Mouse (Mus musculus) midbrain, embryonic 14.5 days (tissue): ENCODE data around the gene Plekhb1. TPM values are rescaled to one million over a fixed set of nuclear protein-coding genes. Genes with fewer than 3 reads are reported as not detected.

ENCODE experiments used
- ATAC-seq: fragments of 200-750 bp; cut with Nextera tagmentation; 2 replicates; pipeline ENCODE4 v1.8.0; 2017; ENCODE audit warnings: moderate number of reproducible peaks, moderate library complexity; ENCODE audit not compliant: low FRiP score, low TSS enrichment
- DNase-seq: peaks from one replicate; pipeline ENCODE4 v3.0.0-alpha.2; 2015
- H3K27ac ChIP-seq: fragments of 300-500 bp; sonication (generic); replicated peaks from 2 replicates; pipeline ENCODE4 v1.5.1; 2014; ENCODE audit warnings: mild to moderate bottlenecking, low read depth, low read length, moderate library complexity
- H3K27me3 ChIP-seq: fragments of 300-500 bp; sonication (generic); 2 replicates; pipeline ENCODE4 v1.6.1; 2014; ENCODE audit warnings: low read length, control low read depth, mixed read lengths; ENCODE audit not compliant: control insufficient read depth, insufficient read depth
- H3K36me3 ChIP-seq: fragments of 300-500 bp; sonication (generic); 2 replicates; pipeline ENCODE4 v1.6.1; 2014; ENCODE audit warnings: low read length, control low read depth; ENCODE audit not compliant: control insufficient read depth, insufficient read depth
- H3K4me1 ChIP-seq: fragments of 300-500 bp; sonication (generic); 2 replicates; pipeline ENCODE4 v1.6.1; 2014; ENCODE audit warnings: mild to moderate bottlenecking, antibody characterized with exemption, low read length, control low read depth; ENCODE audit not compliant: control insufficient read depth, insufficient read depth
- H3K4me2 ChIP-seq: fragments of 300-500 bp; sonication (generic); 2 replicates; pipeline ENCODE4 v1.6.1; 2014; ENCODE audit warnings: mild to moderate bottlenecking, low read length, moderate library complexity
- H3K4me3 ChIP-seq: fragments of 300-500 bp; sonication (generic); replicated peaks from 2 replicates; pipeline ENCODE4 v1.5.1; 2014; ENCODE audit warnings: low read depth, low read length
- H3K9ac ChIP-seq: fragments of 300-500 bp; sonication (generic); replicated peaks from 2 replicates; pipeline ENCODE4 v1.6.1; 2014; ENCODE audit warnings: mild to moderate bottlenecking, low read length, moderate library complexity
- H3K9me3 ChIP-seq: fragments of 300-500 bp; sonication (generic); 2 replicates; pipeline ENCODE4 v1.6.1; 2016; ENCODE audit warnings: low read length, control low read depth, mixed read lengths; ENCODE audit not compliant: control insufficient read depth
- WGBS: fragments of 180-500 bp; shearing (Covaris S2); extraction: QIAGEN DNeasy Blood & Tissue Kit; methylation state at CpG from one replicate; pipeline ENCODE4 v1.1.7; 2014; 5-methylcytosine and 5-hydroxymethylcytosine counted together
- polyA plus RNA-seq: library from polyadenylated mRNA; unstranded; fragments of >200 nt; fragmentation: Nextera tagmentation; extraction: Ambion mirVana; gene quantifications from 2 replicates; pipeline ENCODE4 v1.2.1, GENCODE M21; 2014

Gene Plekhb1
- polyA plus RNA-seq, 1 experiment from 2014 or later = 7.8 TPM

- 21% methylated on average over 4 of the region's 4 CpGs for WGBS
- Histone ChIP-seq H3K36me3 (no peaks in the 10 kb centered on the region), H3K27me3 (no peaks in the 10 kb centered on the region), H3K9ac (peak overlapping the region; percentile 99), H3K4me1 (peaks cover 21% of the 10 kb centered on the region), H3K27ac (peak overlapping the region; percentile 99), H3K9me3 (no peaks in the 10 kb centered on the region), H3K4me3 (peak overlapping the region; percentile 95), H3K4me2 (peak overlapping the region; percentile 67)
- DNase-seq (no peak), ATAC-seq (no peak)
Observed at GRCm38 (mm10) chr7:100608910-100609309, 53.3 kb downstream of the Plekhb1 start.

DNA sequence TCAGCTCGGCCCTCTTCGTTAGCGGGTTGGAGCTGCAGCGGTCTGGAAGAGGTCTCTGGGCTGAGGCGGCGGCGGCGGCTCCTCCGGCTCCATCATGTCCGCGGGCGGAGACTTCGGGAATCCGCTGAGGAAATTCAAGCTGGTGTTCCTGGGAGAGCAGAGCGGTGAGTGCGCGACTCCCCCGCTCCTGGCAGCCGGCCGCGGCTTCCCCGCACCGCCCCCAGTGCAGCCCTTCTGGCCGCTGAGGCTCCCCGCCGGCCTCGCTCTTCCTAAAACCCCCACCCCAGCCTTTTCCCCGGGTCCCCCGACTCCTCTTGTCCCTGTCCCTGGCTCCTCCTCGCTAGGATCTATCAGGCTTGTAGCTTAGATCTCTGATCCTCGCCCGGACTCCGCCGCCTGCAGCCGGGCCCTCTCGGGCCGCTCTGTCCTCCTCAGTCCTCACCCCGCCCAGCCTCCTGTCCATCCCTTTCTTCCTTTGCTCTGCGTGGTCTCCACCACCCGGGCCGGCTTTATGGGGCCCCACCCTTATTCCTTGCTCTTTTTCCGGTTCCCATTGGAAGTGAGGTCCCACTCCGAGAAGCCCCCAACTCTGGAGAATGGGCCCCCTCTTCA is 54.0 kb downstream of the Plekhb1 start, which contains the start of gene Mrpl48:
Gene Mrpl48, minus strand, starts transcription at position 172 of the 612 bp plus-strand sequence.
- no peaks in the 10 kb centered on the region for H3K27me3 ChIP-seq
- peak within 1 kb of the TSS; percentile 67 for H3K4me2 ChIP-seq
- H3K9ac ChIP-seq = peak within 1 kb of the TSS; percentile 99
- H3K36me3 ChIP-seq = no peaks in the 10 kb centered on the region
- H3K27ac ChIP-seq = peak within 1 kb of the TSS; percentile 99
- peak within 1 kb of the TSS; percentile 95 for H3K4me3 ChIP-seq
- under 1% methylated on average over 43 of the region's 43 CpGs for whole genome bisulfite sequencing
- peak; percentile 29 for ATAC-seq
- no peaks in the 10 kb centered on the region for H3K9me3 ChIP-seq
- DNase-seq = peak; percentile 66
- peaks cover 21% of the 10 kb centered on the region for H3K4me1 ChIP-seq

DNA sequence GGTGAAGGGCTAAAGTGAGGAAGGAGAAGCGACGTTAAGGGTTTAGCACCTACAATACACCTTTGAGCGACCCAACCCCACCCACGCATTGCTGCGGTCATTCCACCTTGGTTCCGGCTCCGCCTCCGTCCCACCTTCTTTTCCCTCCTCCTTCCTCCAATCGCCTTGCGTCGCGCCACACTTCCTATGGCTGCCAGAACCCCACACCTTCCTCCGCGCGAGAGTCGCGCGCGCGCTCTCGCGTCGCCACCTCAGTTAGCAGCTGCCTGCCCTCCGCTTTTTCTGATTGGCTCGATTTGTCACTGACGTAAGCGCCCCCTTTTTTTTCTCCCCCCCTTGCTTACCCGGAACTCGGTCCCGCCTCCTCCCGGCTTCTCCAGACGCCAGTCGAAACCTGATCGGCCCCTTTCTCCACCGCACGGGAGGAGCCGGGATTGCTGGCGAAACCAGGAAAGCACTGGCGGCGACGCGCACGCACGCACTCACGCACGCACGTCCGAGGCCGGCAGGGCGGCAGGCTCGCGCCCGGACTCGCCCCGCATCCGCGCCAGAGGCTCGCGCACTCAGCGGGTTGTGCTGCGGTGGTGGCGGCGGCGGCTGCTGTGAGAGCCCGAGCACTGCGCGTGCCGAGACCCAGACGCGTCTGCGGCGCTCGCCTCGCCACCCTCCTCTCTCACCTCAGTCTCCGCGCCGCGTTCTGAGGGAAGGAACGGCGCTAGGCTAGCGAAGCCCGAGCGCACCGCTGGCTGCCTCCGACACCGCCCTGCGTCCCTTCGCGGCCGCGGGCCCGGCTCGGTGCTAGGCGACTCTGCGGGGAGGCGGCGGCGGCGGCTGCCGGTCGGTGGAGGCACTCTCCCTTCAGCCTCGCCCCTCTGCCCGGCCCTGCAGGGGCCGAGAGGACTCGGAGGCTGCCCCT is 54.7 kb downstream of the Plekhb1 start, which contains the start of gene Rab6a:
Gene Rab6a, plus strand, starts transcription at position 197 of the 916 bp plus-strand sequence.
- WGBS = under 1% methylated on average over 105 of the region's 105 CpGs
- H3K9ac ChIP-seq = peak within 1 kb of the TSS; percentile 99
- DNase-seq (peak; percentile 99), ATAC-seq (peak; percentile 96)
- H3K27me3 ChIP-seq = no peaks in the 10 kb centered on the region
- peaks cover 21% of the 10 kb centered on the region for H3K4me1 ChIP-seq
- no peaks in the 10 kb centered on the region for H3K36me3 ChIP-seq
- H3K4me2 ChIP-seq = peak within 1 kb of the TSS; percentile 67
- peak within 1 kb of the TSS; percentile 99 for H3K27ac ChIP-seq
- H3K4me3 ChIP-seq = peak within 1 kb of the TSS; percentile 95
- no peaks in the 10 kb centered on the region for H3K9me3 ChIP-seq

- no peaks in the 10 kb centered on the region for H3K27me3 ChIP-seq
- no peak overlapping the region for H3K27ac ChIP-seq
- H3K9ac ChIP-seq = no peak overlapping the region
- 89% methylated on average over 5 of the region's 5 CpGs for WGBS
- H3K4me3 ChIP-seq = no peak overlapping the region
- H3K4me2 ChIP-seq = no peak overlapping the region
- H3K4me1 ChIP-seq = no peaks in the 10 kb centered on the region
- ATAC-seq (no peak), DNase-seq (no peak)
- H3K36me3 ChIP-seq = no peaks in the 10 kb centered on the region
- no peaks in the 10 kb centered on the region for H3K9me3 ChIP-seq
Observed at GRCm38 (mm10) chr7:100600211-100600610, 62.0 kb downstream of the Plekhb1 start.

- no peak for DNase-seq
- no peak overlapping the region for H3K27ac ChIP-seq
- no peaks in the 10 kb centered on the region for H3K9me3 ChIP-seq
- H3K9ac ChIP-seq = no peak overlapping the region
- H3K27me3 ChIP-seq = no peaks in the 10 kb centered on the region
- no peak overlapping the region for H3K4me3 ChIP-seq
- H3K36me3 ChIP-seq = no peaks in the 10 kb centered on the region
- H3K4me2 ChIP-seq = no peak overlapping the region
- H3K4me1 ChIP-seq = peaks cover 3% of the 10 kb centered on the region; the same call in 1 of the 2 replicates
- ATAC-seq = no peak
Observed at GRCm38 (mm10) chr7:100593349-100593748, 68.9 kb downstream of the Plekhb1 start.

Other genes with a start within 250 kb of the Plekhb1 start
- not detected in 2 replicates for gene Ucp3, start 189.4 kb downstream of the Plekhb1 start, polyA plus RNA-seq
- 47.0 and 55.6 TPM in 2 replicates for gene Ucp2, start 169.1 kb downstream of the Plekhb1 start, polyA plus RNA-seq
- gene Dnajb13, start 147.5 kb downstream of the Plekhb1 start, polyA plus RNA-seq = 2.0 and 3.7 TPM in 2 replicates
- gene Coa4, start 125.3 kb downstream of the Plekhb1 start, polyA plus RNA-seq = 16.5 and 16.6 TPM in 2 replicates
- 272 and 300 TPM in 2 replicates for gene Rab6a, start 55.0 kb downstream of the Plekhb1 start, polyA plus RNA-seq
- 91.3 and 95.9 TPM in 2 replicates for gene Mrpl48, start 54.1 kb downstream of the Plekhb1 start, polyA plus RNA-seq
- 113 and 128 TPM in 2 replicates for gene Fam168a, start 44.2 kb upstream of the Plekhb1 start, polyA plus RNA-seq
- 3.9 and 4.5 TPM in 2 replicates for gene Relt, start 201.0 kb upstream of the Plekhb1 start, polyA plus RNA-seq